Mouse (Mus musculus) megakaryocyte, embryonic 14.5 days (primary cell): ENCODE results near the gene Vac14.
"Not testable (repeated sequence)": the region's sequence is repeated elsewhere in the genome, so short reads cannot be mapped to it uniquely, and the experiment has no call there.

Experiments used
- FLI1 ChIP-seq: IDR thresholded peaks from 2 replicates; pipeline ENCODE4 v1.6.1; 2012; ENCODE audit warnings: low read length, inconsistent platforms, mixed read lengths
- GATA1 ChIP-seq: IDR thresholded peaks from 3 replicates; pipeline ENCODE4 v1.6.1; 2012; ENCODE audit warnings: mixed read lengths, low read length, inconsistent platforms, borderline replicate concordance

GRCm38 (mm10) chr8:110667590-110668177, 49.3 kb downstream of the Vac14 start:
- TF ChIP-seq GATA1, FLI1: not testable (repeated sequence)
